Mouse (Mus musculus) 3134 (cell line): ENCODE data around the gene Thyn1.

Experiments used
- DNase-seq: peaks from one replicate; pipeline ENCODE4 v3.0.0-alpha.2; 2011; ENCODE audit warnings: low spot score; ENCODE audit not compliant: insufficient read length; ENCODE audit errors: extremely low read depth

Gene Thyn1

GRCm38 (mm10) chr9:27029828-27030762 is 30.6 kb downstream of the Thyn1 start, which contains the start of the genes Vps26b and Ncapd3:
Gene Vps26b, minus strand, starts transcription at chr9:27030065.
Gene Ncapd3, plus strand, starts transcription at chr9:27030175.
- peak; percentile 92 for DNase-seq

GRCm38 (mm10) chr9:27030763-27031100 is 31.2 kb downstream of the Thyn1 start:
- no peak for DNase-seq

DNA sequence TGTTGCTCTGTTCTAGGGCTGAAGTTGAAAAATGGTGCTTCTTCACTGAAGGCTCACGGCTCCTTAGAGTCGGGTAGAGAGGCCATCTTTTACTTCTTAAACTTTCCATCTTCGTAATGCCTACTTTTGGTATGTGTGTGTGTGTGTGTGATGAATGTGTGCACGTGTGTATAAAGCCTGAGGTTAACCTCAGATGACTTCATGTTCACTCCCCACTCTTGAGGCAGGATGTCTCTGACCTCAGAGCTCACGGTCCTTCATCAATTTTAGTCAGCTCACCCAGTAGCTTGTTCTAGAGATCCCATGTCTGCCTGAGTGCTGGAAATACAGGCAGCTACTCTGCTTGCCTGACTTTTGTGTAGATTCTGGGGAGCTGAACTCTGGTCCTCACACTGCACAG is 44.4 kb downstream of the Thyn1 start:
- DNase-seq = no peak

GRCm38 (mm10) chr9:27049492-27049891 is 50.0 kb downstream of the Thyn1 start:
- DNase-seq = no peak
